Mouse (Mus musculus) liver, embryonic 16.5 days (tissue): ENCODE data around the gene Dvl2. TPM values are rescaled to one million over a fixed set of nuclear protein-coding genes. Genes with fewer than 3 reads are reported as not detected.

Experiments
- ATAC-seq: fragments of 200-750 bp; cut with Nextera tagmentation; 2 replicates; pipeline ENCODE4 v1.8.0; 2017; ENCODE audit warnings: low read depth, mild to moderate bottlenecking, moderate number of reproducible peaks, moderate library complexity
- H3K27ac ChIP-seq: fragments of 300-500 bp; sonication (generic); 2 replicates; pipeline ENCODE4 v1.5.1; 2014; ENCODE audit warnings: mild to moderate bottlenecking, low read length
- H3K27me3 ChIP-seq: fragments of 300-500 bp; sonication (generic); 2 replicates; pipeline ENCODE4 v1.6.1; 2014; ENCODE audit warnings: low read depth, low read length, mixed read lengths; ENCODE audit not compliant: control insufficient read depth, insufficient read depth
- H3K36me3 ChIP-seq: fragments of 300-500 bp; sonication (generic); 2 replicates; pipeline ENCODE4 v1.6.1; 2014; ENCODE audit warnings: mild to moderate bottlenecking; ENCODE audit not compliant: control insufficient read depth, insufficient read depth
- H3K4me1 ChIP-seq: fragments of 300-500 bp; sonication (generic); 2 replicates; pipeline ENCODE4 v1.6.1; 2014; ENCODE audit warnings: low read depth, low read length, mixed read lengths; ENCODE audit not compliant: control insufficient read depth
- H3K4me2 ChIP-seq: fragments of 300-500 bp; sonication (generic); 2 replicates; pipeline ENCODE4 v1.6.1; 2014; ENCODE audit warnings: low read depth, low read length, mixed read lengths
- H3K4me3 ChIP-seq: fragments of 300-500 bp; sonication (generic); 2 replicates; pipeline ENCODE4 v1.5.1; 2014; ENCODE audit warnings: low read depth, mild to moderate bottlenecking, low read length
- H3K9ac ChIP-seq: fragments of 300-500 bp; sonication (generic); 2 replicates; pipeline ENCODE4 v1.6.1; 2014; ENCODE audit warnings: low read depth, low read length
- H3K9me3 ChIP-seq: fragments of 300-500 bp; sonication (generic); replicated peaks from 2 replicates; pipeline ENCODE4 v1.6.1; 2016; ENCODE audit warnings: low read length; ENCODE audit not compliant: control insufficient read depth
- WGBS: fragments of 180-500 bp; shearing (Covaris S2); extraction: QIAGEN DNeasy Blood & Tissue Kit; methylation state at CpG from one replicate; pipeline ENCODE4 v1.1.7; 2014; ENCODE audit not compliant: insufficient replicate concordance; 5-methylcytosine and 5-hydroxymethylcytosine counted together
- polyA plus RNA-seq: library from polyadenylated mRNA; unstranded; fragments of >200 nt; fragmentation: Nextera tagmentation; extraction: Ambion mirVana; gene quantifications from 2 replicates; pipeline ENCODE4 v1.2.1, GENCODE M21; 2015

The Dvl2 gene
- polyA plus RNA-seq, 1 experiment from 2014 or later, result 5.1 TPM

DNA sequence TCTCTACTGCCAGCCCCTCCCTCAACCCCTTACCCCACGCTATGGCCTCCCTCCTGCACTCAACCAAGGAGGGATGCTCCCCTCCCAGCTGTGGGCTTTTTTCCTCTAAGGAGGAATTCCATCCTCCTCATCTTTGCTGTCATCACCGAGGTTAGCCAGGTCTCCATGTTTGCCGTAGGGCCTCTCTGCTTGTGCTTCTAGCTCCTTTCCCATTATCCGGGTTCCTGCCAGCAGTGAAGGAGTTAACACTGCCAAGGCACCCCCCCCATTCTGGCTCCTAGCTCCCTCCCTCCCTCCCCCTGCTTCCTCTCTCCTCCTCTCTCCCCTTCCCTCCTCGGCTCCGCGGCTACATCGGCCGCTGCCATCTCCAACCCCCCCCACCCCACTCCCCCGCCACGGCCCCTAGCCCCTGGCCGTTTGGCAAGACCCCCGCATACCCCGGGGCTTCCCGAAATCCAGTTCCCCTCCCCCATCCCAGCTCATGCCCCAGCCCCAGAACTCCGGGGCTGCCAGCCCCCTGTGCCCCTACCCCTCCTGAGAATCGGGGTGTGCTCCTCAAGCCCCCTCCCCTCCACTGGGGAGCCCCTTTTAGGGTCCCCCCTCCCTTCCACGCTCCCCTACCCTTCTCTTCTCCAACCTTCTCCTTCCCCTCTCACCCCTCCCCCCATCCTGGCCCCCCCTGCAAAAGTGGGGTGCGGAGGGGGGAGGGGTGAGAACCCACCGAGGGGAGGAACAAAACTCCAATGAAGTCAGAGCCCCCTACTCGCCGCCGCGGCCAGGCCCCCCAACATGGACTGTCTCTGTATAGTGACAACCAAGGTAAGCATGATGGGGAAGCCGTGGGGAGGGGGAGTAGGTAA, 18.0 kb downstream of the Dvl2 start:
- no peaks in the 10 kb centered on the region for H3K36me3 ChIP-seq
- no peak overlapping the region for H3K27ac ChIP-seq
- peak overlapping the region; percentile 56 for H3K4me2 ChIP-seq
- ATAC-seq, result no peak
- peaks cover 41% of the 10 kb centered on the region for H3K4me1 ChIP-seq
- peak overlapping the region; percentile 43 for H3K4me3 ChIP-seq
- H3K27me3 ChIP-seq, result peaks cover 12% of the 10 kb centered on the region
- peak overlapping the region; percentile 22; the same call in 1 of the 2 replicates for H3K9ac ChIP-seq
- H3K9me3 ChIP-seq, result no peaks in the 10 kb centered on the region
- 5% methylated on average over 21 of the region's 25 CpGs for WGBS

DNA sequence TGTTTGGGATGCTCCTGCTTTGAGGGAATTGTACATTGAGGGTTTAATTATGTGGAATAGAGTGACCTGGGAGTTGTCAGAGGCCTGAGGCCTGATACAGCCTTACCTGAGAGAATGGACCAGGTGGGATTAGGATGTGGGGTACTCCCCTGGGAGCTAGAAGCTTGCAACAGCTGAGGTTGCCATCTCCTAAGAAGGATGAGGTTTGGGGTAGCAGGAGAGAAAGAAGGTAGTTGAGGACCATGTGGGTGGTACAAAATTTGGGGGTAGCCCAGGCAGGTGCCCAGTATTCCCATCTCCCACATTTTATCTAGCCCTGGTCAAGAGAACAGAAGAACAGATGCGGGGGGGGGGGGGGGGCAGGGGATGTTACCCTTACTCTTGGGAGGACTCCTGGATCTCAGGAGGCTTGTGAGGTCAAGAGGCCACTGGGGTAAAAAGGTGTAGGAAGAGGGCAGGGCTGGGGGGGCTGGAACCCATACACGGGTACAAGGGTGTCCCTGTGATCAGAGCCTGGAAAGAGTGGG, 19.2 kb downstream of the Dvl2 start:
- ATAC-seq, result no peak
- H3K9me3 ChIP-seq, result no peaks in the 10 kb centered on the region
- H3K9ac ChIP-seq, result no peak overlapping the region
- H3K36me3 ChIP-seq, result no peaks in the 10 kb centered on the region
- peaks cover 23% of the 10 kb centered on the region for H3K27me3 ChIP-seq
- H3K4me3 ChIP-seq, result no peak overlapping the region
- 13% methylated on average over 2 of the region's 2 CpGs for WGBS
- H3K4me1 ChIP-seq, result peaks cover 35% of the 10 kb centered on the region
- no peak overlapping the region for H3K27ac ChIP-seq
- H3K4me2 ChIP-seq, result no peak overlapping the region

DNA sequence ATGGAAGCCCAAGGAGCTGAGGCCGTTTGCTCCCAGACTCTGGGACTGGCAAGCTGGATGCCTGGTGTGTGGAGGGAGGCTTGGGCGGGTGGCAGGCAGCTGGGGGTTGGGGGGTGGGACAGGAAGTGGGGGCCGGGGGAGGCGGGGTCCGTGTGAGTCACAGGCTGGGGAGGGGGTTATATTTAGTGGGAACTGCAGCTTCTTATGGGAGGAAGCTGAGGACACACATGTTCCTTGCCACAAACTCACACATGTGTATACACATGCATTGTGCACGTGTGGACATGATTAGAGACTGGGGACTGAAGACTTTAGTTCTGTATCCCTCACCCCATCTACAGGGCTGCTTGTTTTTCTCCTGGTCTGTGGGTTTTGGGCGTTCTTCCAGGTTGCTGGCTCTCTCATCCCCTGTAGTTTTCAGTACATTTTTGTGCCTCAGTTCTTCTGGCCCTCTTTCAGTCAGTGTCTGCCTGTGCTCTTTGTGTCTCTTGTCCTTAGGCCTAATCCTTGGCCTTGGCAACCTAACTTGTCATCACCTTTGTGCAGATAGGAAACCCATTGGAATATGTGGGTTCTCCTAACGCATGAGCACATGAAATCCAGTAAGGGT, 19.7 kb downstream of the Dvl2 start:
- 0 out of 2 replicates have a peak overlapping the region, but pooled peaks have one; percentile 63 for H3K4me3 ChIP-seq

DNA sequence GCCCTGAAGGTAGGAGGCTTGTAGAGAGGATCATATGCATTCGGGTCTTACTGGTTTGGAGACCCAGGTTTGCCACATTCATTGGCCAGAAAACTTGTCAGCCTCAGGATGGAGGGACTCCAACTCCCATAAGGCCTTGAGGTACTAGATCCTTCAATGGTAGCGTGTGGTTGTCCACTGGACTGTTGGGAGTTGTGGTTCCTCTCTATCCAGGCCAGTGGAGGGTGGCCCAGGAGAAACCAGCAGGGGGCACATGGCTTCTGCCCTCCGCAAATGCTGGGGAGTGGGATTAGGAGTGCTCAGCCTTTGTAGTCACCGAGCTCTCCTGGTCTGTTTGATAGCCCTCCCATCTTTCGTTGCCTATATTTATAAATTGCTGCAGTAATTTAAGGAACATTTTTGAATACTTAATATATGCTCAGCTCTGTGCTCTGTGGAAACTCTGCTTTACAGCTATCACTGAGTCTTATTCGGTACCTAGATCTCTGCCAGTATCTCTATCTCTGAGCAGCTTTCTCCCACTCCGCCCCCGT, 20.4 kb downstream of the Dvl2 start:
- Histone ChIP-seq H3K4me3 (peak overlapping the region; percentile 63), H3K27me3 (peaks cover 30% of the 10 kb centered on the region), H3K27ac (peak overlapping the region; percentile 7), H3K4me2 (peak overlapping the region; percentile 71), H3K4me1 (peaks cover 26% of the 10 kb centered on the region), H3K36me3 (no peaks in the 10 kb centered on the region), H3K9ac (peak overlapping the region; percentile 9), H3K9me3 (no peaks in the 10 kb centered on the region)
- under 1% methylated on average over 8 of the region's 8 CpGs for WGBS
- ATAC-seq, result peak; percentile 86

More for the DNA sequence above, 19.7 kb downstream of the Dvl2 start:
- Histone ChIP-seq H3K36me3 (no peaks in the 10 kb centered on the region), H3K9me3 (no peaks in the 10 kb centered on the region), H3K4me1 (peaks cover 30% of the 10 kb centered on the region), H3K27ac (no peak overlapping the region), H3K27me3 (peaks cover 27% of the 10 kb centered on the region), H3K4me2 (peak overlapping the region; percentile 71), H3K9ac (no peak overlapping the region)
- no peak for ATAC-seq
- 18% methylated on average over 7 of the region's 8 CpGs for WGBS

DNA sequence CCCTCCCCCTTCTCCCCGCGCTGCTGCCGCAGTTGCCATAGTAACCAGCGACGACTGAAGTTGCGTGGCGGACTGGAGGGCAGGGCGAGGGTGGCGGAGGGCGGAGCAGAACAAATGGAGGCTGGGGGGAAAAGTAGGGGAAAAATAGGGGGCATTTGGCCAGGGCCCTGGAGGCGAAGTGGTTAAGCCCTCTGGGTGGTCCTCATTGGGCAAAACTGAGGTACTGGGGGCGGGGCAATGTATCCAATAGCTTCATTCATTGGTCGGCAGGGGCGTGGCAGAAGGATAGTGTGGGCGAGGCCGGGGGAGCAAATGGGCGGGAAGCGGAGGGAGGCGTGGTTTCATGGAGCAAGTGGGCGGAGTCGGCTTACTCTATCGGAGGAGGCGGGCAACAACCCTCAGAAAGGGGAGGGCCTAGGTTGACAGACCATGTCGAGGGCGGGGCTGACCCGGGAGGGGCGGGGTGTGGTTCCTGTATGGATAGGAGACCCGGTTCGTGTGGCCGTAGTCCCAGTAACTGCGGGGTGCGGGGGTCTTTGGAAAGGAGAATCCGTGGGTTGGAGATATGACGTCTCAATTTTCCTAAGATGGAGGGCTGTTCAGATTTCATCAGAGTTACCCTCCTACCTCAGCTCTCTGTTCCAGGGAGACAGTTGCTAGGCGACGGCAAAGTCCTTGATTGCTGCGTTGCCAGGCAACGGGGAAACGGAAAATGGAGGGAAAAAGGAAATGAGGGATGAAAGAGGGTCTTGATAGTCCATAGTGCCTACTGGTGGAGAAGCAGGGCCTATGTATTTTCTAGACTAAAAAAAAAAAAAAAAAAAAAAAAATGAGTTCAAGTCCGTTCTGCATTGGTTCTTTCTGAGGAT, 21.1 kb downstream of the Dvl2 start:
- peaks cover 26% of the 10 kb centered on the region for H3K4me1 ChIP-seq
- H3K9ac ChIP-seq, result peak overlapping the region; percentile 9
- ATAC-seq, result peak; percentile 80
- H3K4me2 ChIP-seq, result peak overlapping the region; percentile 71
- H3K9me3 ChIP-seq, result no peaks in the 10 kb centered on the region
- 4% methylated on average over 40 of the region's 40 CpGs for WGBS
- H3K36me3 ChIP-seq, result no peaks in the 10 kb centered on the region
- peak overlapping the region; percentile 7 for H3K27ac ChIP-seq
- H3K27me3 ChIP-seq, result peaks cover 33% of the 10 kb centered on the region
- peak overlapping the region; percentile 63 for H3K4me3 ChIP-seq

DNA sequence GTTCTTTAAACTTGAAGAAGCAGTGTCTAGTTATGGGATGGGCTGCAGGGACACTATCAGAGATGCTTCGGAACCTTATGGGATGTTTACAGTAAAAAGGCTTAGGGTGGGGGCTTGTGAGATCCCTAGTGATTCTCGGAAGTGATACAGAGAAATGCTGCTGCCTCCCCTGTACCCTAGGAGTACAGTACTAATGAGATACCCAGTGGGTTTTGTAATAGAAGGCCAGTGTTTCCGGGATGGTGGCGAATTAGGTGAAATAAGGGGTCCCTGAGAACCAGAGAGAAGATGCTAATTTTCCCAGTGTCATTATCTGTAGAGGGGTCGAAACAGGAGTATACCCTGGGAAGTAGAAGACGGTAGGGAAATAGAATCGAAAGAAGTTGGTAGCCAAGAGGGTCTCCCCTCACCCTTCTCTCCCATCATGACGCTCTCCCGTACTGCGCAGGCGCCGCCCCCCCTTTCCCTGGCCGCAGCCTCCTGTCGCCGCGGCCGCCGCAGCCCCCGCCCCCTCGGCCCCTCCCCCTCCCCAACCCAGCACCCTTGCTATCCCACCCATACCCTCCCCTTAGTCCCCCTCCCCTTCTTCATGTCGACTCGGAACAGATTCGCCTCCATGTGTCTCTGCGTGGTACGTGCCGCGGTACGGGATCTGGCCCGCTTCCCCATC, 23.2 kb downstream of the Dvl2 start:
- ATAC-seq, result no peak
- Histone ChIP-seq H3K9ac (no peak overlapping the region), H3K4me2 (peak overlapping the region; percentile 34; the same call in 1 of the 2 replicates), H3K36me3 (no peaks in the 10 kb centered on the region), H3K27me3 (peaks cover 38% of the 10 kb centered on the region), H3K27ac (no peak overlapping the region), H3K4me3 (no peak overlapping the region; the same call in 1 of the 2 replicates), H3K4me1 (peaks cover 21% of the 10 kb centered on the region), H3K9me3 (no peaks in the 10 kb centered on the region)
- 8% methylated on average over 25 of the region's 29 CpGs for WGBS

DNA sequence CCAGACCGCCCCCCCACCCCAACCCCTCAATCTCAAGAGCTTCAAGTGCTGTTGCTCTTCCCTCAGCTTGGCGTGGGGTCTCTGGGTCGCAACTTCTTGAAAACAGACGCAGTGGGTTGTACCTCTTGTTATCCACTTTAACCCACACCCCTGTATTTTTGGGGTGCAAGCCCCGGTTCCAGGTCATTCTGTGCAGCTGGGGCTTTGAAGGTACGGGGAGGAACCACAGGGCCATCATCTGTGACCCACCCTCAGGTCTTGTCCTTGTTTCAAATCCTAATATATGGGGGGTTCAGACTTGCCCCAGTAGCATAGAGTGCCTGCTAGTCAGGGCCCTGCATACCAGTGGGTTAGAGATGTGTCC, 23.7 kb downstream of the Dvl2 start:
- Histone ChIP-seq H3K36me3 (no peaks in the 10 kb centered on the region), H3K9ac (no peak overlapping the region), H3K27me3 (peaks cover 38% of the 10 kb centered on the region), H3K4me3 (no peak overlapping the region), H3K4me1 (peaks cover 21% of the 10 kb centered on the region), H3K4me2 (peak overlapping the region; percentile 34; the same call in 1 of the 2 replicates), H3K27ac (no peak overlapping the region), H3K9me3 (no peaks in the 10 kb centered on the region)
- WGBS, result 20% methylated on average over 6 of the region's 6 CpGs
- ATAC-seq, result no peak

DNA sequence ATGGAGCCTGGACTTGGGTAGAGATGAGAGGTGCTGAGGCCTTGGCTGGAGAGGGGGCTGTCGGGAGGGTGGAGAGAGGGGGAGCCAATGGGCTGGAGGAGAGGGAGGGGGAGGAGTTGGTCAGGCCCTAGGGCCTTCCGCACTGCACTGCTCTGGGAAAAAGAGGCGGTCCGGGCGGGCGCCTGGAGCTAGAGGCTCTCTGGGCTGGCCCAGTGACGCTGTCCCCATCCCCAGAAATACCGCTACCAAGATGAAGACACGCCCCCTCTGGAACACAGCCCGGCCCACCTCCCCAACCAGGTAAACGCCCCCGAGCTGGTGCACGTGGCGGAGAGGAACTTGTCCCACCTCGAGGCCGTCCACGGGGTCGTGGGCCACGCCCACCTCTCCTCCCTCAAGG, 26.3 kb downstream of the Dvl2 start:
- WGBS, result 39% methylated on average over 19 of the region's 19 CpGs
- Histone ChIP-seq H3K27ac (no peak overlapping the region), H3K4me2 (peak overlapping the region; percentile 15; the same call in 1 of the 2 replicates), H3K36me3 (no peaks in the 10 kb centered on the region), H3K9ac (no peak overlapping the region), H3K9me3 (no peaks in the 10 kb centered on the region), H3K4me3 (no peak overlapping the region), H3K4me1 (peaks cover 11% of the 10 kb centered on the region), H3K27me3 (peaks cover 36% of the 10 kb centered on the region)
- ATAC-seq, result peak; percentile 52
